Mouse (Mus musculus) T-helper 1 cell (primary cell): ENCODE results near the gene Prex1.

Source experiments
- in situ Hi-C: fragments of 300-600 bp; cut with MboI, MseI; formaldehyde crosslinking; loops from one replicate; pipeline ENCODE4 v1.15.1; 2025; ENCODE audit warnings: high pct_unique_total_duplicates

Gene Prex1

DNA sequence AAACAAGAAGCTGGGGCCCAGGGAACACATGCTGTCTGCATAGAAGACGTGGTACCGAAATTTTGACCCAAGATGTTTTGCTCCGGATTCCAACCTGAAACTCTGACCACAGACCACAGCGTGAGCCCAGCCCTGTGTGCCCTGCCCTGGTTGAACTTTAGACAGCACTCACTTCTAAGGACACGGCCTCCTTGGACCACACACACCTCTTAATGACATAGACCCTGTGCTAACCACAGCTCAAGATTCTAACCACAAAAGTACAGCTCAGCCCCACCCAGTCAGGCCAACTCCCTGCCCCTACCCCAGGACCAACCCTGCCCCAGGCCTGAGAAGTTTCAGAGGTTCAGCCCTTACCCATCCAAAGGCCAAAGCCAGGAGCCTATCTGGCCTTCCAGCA, 103.4 kb downstream of the Prex1 start:
- in situ Hi-C loops = no loop called here

DNA sequence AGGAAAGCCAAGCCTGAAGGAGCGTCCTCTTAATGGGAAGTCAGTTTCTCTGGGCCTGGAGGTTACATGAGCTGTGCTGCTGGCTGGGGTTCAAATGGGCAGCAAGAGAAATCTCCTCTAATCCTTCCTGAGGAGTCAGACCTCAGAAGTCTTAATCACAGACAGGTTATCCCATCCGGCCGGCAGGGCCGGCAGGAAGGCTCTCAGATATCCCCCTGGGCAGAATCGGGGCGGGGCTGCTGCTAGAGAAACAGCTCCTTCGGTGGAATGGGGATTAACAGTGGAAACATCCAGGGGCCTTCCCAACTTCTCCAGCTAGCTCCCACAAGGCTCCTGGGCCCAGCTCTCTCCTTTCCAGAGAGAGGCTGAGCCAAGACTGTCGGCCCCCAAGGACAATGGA, 105.1 kb downstream of the Prex1 start:
- in situ Hi-C loops = no loop called here

DNA sequence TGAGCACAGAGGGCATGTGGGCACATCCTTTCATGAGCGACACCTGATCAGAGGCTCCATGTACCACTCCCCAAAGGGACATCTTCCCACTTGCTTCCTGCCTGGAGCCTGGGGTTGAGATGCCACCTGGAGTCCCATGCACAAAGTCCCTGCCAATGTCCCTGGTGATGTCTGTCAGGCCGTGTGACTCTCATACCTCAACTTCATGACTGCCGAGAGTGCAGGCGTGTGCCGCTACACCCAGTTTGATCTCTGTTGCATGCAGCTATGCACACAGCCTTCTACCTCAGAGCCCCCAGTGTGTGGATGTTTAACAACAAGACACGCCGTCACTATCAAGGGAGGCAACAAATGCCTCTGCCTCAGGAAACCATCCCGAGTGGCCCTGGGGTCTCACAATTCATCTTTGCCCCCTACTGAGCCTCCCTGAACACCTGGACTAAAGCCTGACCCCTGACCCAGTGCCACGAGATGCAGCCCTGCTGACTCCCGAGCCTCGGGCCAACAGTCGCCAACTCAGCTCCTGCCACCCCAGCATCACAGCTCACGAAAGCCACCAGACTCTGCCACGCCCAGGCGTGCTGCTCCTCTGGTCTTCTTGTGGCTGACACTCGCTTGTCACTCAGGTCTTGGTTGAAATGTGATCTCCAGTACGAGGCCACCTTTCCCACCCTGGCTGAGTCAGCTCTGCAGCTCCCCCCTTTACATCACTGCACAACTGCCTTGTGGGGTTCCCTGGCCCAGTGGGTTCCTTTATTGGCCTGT, 107.0 kb downstream of the Prex1 start:
- in situ Hi-C loops = no loop called here

DNA sequence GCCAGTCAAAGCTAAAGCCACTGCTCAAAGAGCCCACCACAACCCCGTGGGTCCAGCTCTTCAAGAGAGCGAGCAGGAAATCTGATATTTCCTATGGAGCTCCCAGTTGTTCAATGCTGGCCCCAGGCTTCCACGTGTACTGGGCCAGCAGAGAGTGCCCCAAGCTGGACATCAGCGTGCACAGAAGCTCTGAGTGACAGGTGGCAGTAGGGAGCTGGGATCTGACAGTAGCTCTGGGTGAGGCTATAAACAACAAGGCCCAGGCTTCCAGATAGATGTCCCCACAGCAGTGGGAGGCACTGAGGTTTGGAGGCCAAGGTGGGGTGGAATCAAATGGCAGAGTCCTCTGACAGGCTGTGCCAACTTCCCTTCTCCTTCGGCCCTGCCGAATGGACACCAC, 107.6 kb downstream of the Prex1 start:
- in situ Hi-C loops = no loop called here

DNA sequence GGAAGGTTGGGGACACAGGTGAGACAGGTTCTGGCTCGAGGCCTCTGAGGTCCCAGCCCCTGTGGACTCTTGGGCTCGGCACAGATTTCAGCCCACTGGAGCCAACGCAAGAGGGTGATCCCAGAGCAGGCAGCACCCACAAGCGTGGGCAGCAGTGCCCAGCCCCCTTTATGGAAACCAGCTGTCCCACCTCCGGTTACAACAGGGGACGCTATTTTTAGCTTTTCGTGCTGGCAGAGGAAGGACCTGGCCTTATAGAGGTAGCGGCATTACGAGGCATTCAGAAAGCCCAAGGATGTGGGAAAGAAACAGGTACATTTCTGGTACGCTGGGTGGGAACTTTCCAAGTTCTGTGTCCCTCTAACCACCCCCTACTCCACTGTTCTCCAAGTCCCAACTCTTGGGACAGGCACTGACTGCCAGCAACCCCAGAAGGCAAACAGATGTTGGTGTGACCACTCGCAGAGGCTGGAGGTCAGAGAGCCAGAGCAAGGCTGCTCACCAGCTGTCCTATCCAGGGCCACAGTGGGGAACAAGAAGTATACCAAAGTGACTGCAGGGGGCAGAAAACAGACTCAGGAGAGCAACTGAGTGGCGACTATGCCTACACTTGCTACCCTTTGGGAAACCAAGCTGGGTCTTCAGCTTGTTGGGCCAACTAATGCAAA, 108.3 kb downstream of the Prex1 start:
- in situ Hi-C loops = no loop called here

DNA sequence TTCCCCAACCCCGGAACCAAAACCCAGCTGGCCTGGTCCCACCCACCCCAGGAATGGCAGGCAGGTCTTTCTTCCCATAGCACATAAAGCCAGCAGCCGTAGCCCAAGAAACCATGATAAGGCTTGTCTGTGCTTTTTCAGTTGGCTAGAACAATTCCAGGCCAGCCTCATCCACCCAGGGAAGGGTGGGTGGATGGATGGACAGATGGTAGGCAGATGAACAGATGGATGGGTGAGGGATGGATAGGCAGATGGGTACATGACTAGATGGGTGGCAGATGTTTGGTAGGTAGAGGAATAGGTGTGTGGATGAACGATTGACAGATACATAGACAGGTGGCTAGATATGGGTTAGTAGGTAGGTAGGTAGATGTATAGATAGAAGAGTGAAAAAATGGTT, 110.7 kb downstream of the Prex1 start:
- in situ Hi-C loops = no loop called here

DNA sequence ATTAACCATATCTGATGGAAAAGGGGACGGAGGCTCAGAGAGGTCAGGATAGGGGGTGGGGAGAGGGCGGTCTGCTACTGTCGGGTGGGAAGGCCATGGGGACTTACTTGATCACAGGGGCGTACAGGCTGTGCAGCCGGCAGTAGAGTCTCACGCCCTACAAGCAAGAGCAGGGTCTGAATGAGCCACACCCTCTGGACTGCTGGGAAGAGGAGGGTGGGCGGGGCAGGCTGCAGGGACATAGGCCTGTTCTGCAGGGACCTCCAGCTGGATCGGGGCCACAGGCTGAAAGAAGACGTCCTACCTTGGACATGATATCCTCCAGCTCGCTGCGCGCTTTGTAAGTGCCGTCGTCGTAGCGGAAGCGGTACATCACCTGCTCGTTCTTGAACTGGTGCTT, 112.2 kb downstream of the Prex1 start:
- in situ Hi-C loops = no loop called here

DNA sequence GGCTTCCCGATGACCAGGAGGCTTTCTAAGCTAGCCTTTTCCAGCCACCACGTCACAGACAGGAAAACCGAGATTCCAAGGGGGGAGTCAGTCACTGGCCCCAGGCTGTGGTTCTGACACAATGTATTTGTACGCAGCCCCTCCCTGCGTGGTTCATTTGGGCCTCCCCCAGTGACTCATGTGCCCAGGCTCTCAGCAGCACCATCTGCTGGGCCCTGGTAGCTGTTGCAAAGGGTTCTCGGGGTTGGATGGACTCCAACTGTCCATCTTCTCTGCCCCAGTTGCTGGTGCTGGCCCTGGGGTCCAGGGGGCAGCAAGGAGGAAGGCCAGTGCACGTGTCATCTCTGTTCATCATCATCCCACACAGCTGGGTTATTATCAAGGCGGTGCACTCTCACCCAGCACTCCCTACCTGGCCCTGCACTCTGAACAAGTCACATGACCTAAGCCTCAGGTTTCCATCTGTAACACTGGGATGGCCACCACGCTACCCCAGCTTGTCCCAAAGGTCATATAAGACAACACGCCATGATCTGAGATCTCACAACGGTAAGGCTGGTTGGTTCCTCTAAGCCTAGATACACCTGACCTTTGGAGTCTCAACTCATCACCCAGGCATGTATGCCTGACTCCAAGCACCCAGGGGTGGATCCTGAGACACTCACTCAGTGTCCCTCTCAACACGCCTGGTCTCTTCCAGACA, 115.0 kb downstream of the Prex1 start:
- in situ Hi-C loops = loop anchor here (5.0 kb wide), 1 partner anchor 184 kb away; no protein-coding TSS in a partner anchor

DNA sequence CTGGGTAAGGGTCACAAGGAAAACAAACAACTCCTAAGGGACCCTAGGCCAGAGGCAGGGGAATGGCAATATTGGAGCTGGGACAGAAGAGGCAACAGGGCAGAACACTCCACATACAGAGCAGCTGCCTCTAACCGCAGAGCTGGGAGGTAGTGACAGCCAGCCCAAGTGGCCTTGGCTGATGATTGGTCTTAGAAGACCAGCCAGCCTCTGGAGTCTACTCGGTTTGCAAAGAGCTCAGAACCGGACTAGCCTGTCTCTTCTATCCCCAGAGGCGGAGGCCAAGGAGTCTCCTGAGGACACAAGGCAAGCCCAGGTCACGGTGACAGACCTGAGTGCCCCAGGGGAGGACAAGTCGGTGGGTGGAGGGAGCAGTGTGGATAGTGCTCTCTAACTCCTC, 115.9 kb downstream of the Prex1 start:
- in situ Hi-C loops = loop anchor here (5.0 kb wide), 1 partner anchor 185 kb away; no protein-coding TSS in a partner anchor

DNA sequence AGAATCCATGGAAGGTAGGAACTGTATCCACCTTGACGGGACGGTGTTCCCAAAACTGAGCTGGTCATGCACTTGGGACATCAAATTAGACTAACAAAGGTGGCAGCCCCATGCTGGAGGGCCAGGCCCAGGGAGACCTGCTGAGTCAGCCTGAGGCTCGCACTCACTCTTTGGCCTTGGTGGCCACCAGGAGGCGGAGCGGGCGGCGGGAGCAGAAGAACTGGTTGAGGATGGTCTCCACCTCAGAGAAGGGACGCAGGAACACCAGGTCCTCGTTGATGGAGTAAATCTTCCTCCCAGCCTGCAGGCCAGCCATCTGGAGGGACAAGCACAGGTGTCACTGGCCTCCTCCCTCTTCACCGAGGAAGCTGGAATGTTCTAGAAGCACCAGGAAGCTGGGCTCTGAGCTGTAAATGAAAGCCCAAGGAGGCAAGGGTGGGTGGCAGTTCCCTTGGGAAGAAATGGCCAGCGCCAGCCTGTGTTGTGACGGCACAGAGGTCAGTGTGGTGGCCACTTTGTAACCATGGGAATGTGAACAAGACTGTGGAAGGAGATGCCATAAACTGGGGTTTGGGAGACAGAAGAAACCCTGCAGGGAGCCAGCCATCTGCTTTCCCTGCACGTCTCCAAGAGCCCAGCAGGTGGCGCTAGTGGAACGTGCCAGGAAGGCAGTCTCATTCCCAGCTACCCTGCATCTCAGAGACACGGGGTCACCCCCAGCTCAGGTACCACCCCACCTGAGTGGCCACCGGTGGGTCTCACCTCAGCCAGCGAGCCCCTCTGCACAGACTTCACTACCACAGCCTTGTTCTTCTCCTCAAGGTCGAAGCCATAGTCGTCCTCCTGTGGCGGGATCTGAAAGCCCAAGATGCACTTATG, 121.4 kb downstream of the Prex1 start:
- in situ Hi-C loops = no loop called here

DNA sequence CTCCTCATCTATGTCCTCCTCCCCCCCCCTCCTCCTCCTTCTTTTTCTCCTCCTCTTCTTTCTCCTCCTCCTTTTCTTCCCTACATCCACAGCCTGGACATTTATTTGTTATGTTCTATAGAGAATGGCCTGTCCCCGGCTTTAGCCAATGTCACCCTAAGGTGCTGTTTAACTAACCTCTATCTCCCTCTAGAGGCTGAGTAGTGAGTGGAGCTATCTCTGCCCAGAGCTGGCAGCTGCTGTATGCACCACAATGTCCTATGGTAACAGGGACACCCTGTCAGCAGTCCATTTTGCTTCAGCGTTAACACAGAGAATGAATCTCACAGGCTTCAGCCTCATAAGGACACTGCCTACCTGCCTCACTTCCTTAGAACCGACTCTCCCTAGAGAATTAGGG, 129.1 kb downstream of the Prex1 start:
- in situ Hi-C loops = no loop called here

DNA sequence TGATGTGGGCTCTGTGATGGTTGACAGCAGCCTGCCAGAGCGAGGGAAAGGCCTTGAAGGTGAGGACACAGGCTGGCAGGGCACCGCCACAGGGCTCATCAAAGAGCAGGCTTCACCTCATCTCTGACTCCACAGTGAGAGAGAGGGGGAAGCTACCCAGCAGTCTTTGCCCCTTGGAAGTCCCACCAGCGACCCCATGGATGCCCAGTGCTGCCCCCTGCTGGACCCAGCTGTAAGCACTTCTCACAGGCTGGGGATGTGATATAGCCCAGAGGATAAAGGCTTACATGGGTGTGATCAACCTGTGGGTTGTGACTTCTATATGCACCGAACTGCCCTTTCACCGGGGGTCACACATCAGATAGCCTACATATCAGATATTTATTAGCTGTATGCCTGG, 130.3 kb downstream of the Prex1 start:
- in situ Hi-C loops = no loop called here

DNA sequence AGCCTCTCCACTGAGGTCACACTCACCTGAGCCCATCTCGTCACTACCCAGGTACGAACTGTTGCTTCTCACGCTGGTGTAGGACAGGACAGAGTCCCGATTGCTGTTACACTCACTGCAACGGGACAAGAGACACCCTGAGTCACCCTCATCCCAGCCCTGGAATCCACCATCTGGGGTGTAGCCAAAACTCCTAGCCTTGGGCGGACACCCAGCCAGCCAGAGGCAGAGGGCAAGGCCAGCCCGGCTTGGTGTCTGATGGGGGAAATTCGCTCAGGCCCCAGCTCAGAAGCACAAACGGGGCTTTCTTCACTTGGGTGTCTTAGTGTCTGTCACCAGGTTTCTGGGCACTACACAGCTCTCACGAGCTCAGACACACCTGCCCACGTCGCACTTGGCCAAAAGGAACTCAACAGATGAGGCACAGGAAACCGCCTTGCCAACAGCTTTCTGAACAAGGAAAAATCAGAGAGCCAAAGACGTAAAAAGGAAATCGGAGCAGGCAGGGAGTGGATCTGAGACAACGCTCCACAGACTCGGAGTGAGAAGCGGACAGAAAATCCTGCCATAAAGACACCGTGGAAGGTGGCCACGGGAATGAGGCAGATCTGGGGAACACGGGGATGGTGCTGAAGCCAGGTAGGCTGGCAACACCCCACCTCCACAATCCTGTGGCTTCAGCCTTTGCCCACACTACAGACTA, 131.6 kb downstream of the Prex1 start:
- in situ Hi-C loops = no loop called here

DNA sequence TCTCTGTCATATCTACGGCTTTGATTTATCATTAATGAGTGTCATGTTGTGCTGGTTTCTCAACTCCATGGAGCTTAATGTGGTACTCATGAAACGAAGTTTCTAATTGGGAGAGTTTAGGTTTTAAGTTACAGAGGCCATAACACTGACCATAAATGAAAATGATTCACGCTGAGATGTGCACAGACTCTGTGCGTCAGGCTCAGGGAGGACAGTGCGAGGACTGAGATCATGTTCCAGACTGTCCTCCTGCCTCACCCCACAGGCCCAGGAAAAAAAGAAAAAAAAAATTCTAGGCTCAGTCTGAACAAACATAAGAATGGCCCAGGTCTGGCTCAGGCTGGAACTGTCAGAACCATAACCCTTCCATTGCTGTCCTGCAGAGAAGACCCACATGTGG, 133.8 kb downstream of the Prex1 start:
- in situ Hi-C loops = no loop called here

DNA sequence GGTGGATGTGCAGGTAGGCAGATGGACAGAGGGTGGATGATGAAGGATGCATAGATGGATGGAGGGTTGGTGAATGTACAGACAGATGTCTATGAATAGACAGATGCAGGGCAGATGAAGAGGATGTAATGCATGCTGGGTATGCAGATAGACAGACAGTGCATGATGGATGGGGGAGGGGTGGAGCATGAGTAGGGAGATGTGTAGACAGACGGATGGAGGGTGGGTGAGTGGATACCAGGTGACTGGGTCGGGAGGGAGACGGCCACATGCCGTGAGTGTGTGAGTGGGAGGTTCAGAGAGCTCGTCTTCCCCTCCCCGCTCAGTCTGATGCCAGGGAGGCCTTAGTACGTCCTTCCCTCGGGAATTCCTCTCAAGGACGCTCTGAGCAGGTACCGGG, 134.3 kb downstream of the Prex1 start:
- in situ Hi-C loops = no loop called here

DNA sequence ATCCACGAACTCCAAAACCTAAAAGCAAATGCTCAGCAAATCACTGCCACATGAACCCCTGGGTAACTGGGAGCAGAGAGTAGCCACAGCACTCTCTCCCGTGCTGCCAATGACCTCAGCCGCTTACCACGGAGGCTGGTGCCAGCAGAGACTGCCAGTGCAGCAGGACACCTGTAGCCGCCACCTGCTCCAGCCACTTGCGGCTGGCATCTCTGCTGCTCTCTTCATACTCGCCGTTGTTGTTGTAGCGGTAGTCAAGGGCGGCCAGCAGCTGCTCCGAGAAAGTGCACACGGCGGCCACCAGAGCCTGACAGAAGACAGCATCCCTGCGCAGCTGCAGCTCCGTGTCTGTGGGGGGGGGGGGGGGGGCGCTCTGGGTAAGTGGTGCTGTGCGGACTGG, 138.2 kb downstream of the Prex1 start:
- in situ Hi-C loops = no loop called here

DNA sequence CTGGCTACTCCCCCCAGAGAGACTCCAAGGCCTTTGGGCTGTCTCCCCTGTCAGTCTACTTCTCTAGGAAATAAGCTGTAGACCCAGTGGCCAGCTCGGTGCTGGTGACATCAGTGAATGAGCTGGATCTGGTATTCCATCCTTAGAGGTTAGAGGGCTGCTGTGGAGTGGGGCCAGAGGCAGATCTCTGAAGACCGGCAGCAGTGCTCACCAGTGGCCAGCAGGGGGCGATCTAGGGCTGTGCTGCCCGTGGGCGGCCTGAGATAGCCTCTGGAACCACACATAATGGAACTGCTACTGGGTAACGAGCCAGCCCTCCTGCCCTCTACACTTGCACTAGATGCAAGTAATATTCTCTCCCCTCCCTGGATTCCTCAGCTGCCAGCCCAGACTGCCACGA, 138.7 kb downstream of the Prex1 start:
- in situ Hi-C loops = no loop called here

DNA sequence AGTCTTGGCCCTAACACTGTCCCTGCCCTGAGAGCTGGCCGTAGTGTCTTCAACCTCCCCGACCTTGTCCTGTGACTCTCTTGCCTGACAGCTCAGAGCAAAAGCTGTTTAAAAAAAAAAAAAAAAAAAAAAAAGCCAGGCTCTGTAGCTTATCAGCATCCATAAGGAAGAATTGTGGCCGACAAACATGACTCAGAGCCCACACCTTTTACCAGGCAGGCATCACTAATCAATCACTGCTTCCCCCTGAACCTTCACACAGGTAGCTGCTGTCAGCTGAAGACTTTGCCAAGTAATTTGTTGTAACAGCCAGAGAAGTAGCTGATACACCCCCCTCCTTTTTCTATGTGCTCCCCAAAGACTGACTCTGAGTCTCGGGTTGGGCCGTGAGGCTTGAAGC, 140.0 kb downstream of the Prex1 start:
- in situ Hi-C loops = no loop called here

DNA sequence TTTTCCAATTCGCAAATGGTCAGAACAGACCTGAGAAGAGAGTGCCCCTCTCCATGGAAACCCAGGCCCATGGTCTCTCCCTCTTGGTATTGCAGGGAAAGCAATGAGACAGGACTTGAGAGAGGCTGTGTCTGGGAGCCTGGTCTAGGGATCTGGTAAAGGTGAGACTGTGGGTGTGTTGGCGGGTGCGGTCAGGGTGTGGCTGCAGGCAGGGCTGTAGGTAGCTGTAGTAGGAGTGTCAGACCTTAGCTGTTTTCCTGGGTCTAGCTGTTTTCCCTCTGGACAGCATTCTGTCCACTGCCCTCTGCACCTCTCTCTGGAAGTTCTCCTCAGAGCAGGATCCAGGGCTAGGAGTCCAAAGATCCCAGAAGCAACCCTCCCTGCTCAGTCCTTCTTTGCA, 141.3 kb downstream of the Prex1 start:
- in situ Hi-C loops = no loop called here

DNA sequence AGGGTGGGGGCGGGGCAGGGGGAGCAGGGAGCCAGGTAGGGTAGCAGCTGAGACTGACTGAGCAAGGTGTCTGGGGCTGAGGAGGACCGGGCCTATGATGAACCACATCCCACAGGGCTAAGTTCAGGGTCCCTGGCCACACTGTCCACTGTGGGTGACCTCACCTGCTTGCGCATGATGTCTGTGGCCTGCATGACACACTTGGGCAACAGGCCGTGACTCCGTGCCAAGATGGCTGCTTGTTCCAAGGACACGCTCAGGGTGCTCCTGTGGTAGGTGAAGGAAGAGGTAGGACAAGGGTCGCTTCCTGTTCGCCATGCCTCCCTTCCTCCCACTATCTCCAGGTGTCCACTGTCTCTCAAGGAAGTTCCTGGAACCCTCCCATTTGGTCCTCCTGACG, 144.4 kb downstream of the Prex1 start:
- in situ Hi-C loops = no loop called here

DNA sequence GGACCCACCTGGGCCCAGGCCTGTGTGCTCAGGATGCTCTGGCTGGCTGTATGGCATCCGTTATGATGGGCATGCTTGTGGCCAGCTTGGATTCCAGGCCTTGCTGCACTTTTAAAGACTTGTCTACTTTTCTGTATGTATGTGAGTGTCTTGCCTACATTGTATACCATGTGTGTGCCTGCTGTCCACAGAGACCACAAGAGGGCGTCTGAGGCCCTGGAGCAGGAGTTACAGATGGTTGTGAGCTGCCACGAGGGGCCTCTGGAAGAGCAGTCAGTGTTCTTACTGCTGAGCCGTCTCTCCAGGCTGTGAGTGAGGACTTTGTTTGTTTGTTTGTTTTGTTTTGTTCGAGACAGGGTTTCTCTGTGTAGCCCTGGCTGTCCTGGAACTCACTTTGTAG, 148.1 kb downstream of the Prex1 start:
- in situ Hi-C loops = no loop called here
